Mouse (Mus musculus): ENCODE measurements around the gene Cbr2. TPM values are rescaled to one million over a fixed set of nuclear protein-coding genes. Genes with fewer than 3 reads are reported as not detected.
"Not testable (repeated sequence)": the region's sequence is repeated elsewhere in the genome, so short reads cannot be mapped to it uniquely, and the experiment has no call there.

Gene Cbr2
- polyA plus RNA-seq, 1 experiment = not detected

- Histone ChIP-seq H3K9ac (ENCODE audit: low read depth, poor library complexity, severe bottlenecking) (no peak overlapping the region), H3K27me3 (ENCODE audit: control insufficient read depth, insufficient read depth, low read length, poor library complexity, severe bottlenecking) (no peaks in the 10 kb centered on the region), H3K4me1 (ENCODE audit: control insufficient read depth, insufficient read depth, low read length) (peaks cover 4% of the 10 kb centered on the region), H3K9me3 (replicated peaks; ENCODE audit: control insufficient read depth, insufficient read depth, low read length, poor library complexity, severe bottlenecking) (peaks cover 3% of the 10 kb centered on the region; the same call in 1 of the 2 replicates), H3K36me3 (ENCODE audit: control insufficient read depth, insufficient read depth, low read length, poor library complexity, severe bottlenecking) (no peaks in the 10 kb centered on the region), H3K27ac (ENCODE audit: insufficient read depth, low read length) (no peak overlapping the region), H3K4me3 (ENCODE audit: low read depth, low read length) (no peak overlapping the region)
- no peak for TF ChIP-seq POLR2A (IDR thresholded peaks at IDR 0.05; ENCODE audit: insufficient read depth, low read length)
- TF ChIP-seq CTCF (IDR thresholded peaks at IDR 0.05; ENCODE audit: low read depth, low read length) = no peak
- no peak for TF ChIP-seq EP300 (IDR thresholded peaks at IDR 0.05; ENCODE audit: insufficient read depth, low read depth, low read length)
Observed at GRCm38 (mm10) chr11:120773463-120774190, 41.7 kb upstream of the Cbr2 start.

DNA sequence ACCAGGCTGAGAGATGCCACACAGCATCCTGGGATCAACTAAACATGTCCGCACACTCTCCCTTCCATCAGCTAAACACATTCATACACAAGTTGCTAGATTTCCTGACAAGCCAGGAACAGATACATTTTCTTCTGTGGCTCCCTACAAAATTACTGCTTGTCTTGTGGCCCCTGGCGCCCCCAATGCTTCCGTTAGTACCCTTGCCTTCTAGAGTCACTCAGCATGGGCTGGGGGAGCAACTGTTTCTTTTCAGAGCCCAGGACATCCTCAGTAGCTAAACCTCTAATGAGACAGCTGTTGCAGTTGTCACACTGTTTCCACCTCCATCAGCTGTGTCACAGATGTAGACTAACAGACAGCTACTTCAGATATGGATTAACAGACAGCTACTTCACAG is 40.8 kb upstream of the Cbr2 start:
- Histone ChIP-seq H3K27ac (ENCODE audit: insufficient read depth, low read length) (no peak overlapping the region), H3K9me3 (replicated peaks; ENCODE audit: control insufficient read depth, insufficient read depth, low read length, poor library complexity, severe bottlenecking) (peaks cover 3% of the 10 kb centered on the region; the same call in 1 of the 2 replicates), H3K9ac (ENCODE audit: low read depth, poor library complexity, severe bottlenecking) (no peak overlapping the region), H3K36me3 (ENCODE audit: control insufficient read depth, insufficient read depth, low read length, poor library complexity, severe bottlenecking) (no peaks in the 10 kb centered on the region), H3K4me1 (ENCODE audit: control insufficient read depth, insufficient read depth, low read length) (peaks cover 4% of the 10 kb centered on the region), H3K27me3 (ENCODE audit: control insufficient read depth, insufficient read depth, low read length, poor library complexity, severe bottlenecking) (no peaks in the 10 kb centered on the region), H3K4me3 (ENCODE audit: low read depth, low read length) (no peak overlapping the region)
- no peak for TF ChIP-seq POLR2A (IDR thresholded peaks at IDR 0.05; ENCODE audit: insufficient read depth, low read length)
- no peak for TF ChIP-seq EP300 (IDR thresholded peaks at IDR 0.05; ENCODE audit: insufficient read depth, low read depth, low read length)
- TF ChIP-seq CTCF (IDR thresholded peaks at IDR 0.05; ENCODE audit: low read depth, low read length) = no peak

- H3K9ac ChIP-seq (ENCODE audit: low read depth, poor library complexity, severe bottlenecking) = no peak overlapping the region
- no peak overlapping the region for H3K4me3 ChIP-seq (ENCODE audit: low read depth, low read length)
- H3K4me1 ChIP-seq (ENCODE audit: control insufficient read depth, insufficient read depth, low read length) = peaks cover 2% of the 10 kb centered on the region
- peaks cover 3% of the 10 kb centered on the region; the same call in 1 of the 2 replicates for H3K9me3 ChIP-seq (replicated peaks; ENCODE audit: control insufficient read depth, insufficient read depth, low read length, poor library complexity, severe bottlenecking)
- TF ChIP-seq EP300 (IDR thresholded peaks at IDR 0.05; ENCODE audit: insufficient read depth, low read depth, low read length) = no peak
- no peak for TF ChIP-seq POLR2A (IDR thresholded peaks at IDR 0.05; ENCODE audit: insufficient read depth, low read length)
- no peak for TF ChIP-seq CTCF (IDR thresholded peaks at IDR 0.05; ENCODE audit: low read depth, low read length)
- no peaks in the 10 kb centered on the region for H3K27me3 ChIP-seq (ENCODE audit: control insufficient read depth, insufficient read depth, low read length, poor library complexity, severe bottlenecking)
- H3K36me3 ChIP-seq (ENCODE audit: control insufficient read depth, insufficient read depth, low read length, poor library complexity, severe bottlenecking) = no peaks in the 10 kb centered on the region
- H3K27ac ChIP-seq (ENCODE audit: insufficient read depth, low read length) = no peak overlapping the region
Observed at GRCm38 (mm10) chr11:120768206-120768605, 36.3 kb upstream of the Cbr2 start.

DNA sequence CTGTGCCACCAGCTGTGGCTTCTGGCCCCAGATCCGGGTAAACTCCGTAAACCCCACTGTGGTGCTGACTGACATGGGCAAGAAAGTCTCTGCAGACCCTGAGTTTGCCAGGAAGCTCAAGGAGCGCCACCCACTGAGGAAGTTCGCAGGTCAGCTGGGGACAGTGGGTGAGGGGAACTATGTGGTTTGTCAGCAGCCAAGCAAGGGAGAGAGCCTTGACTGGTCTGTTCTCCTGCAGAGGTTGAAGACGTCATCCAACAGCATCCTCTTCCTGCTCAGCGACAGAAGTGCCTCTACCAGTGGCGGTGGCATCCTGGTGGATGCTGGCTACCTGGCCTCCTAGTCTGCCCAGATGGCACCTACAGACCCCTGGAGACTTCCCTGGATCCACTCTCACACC is 35.1 kb upstream of the Cbr2 start:
- H3K36me3 ChIP-seq (ENCODE audit: control insufficient read depth, insufficient read depth, low read length, poor library complexity, severe bottlenecking); H3K27me3 ChIP-seq (ENCODE audit: control insufficient read depth, insufficient read depth, low read length, poor library complexity, severe bottlenecking); H3K9me3 ChIP-seq (replicated peaks; ENCODE audit: control insufficient read depth, insufficient read depth, low read length, poor library complexity, severe bottlenecking); H3K4me1 ChIP-seq (ENCODE audit: control insufficient read depth, insufficient read depth, low read length); H3K4me3 ChIP-seq (ENCODE audit: low read depth, low read length); H3K9ac ChIP-seq (ENCODE audit: low read depth, poor library complexity, severe bottlenecking); H3K27ac ChIP-seq (ENCODE audit: insufficient read depth, low read length): not testable (repeated sequence)

GRCm38 (mm10) chr11:120763121-120763999 is 31.4 kb upstream of the Cbr2 start:
- peak overlapping the region; percentile 39 for H3K4me3 ChIP-seq (ENCODE audit: low read depth, low read length)
- not testable (repeated sequence) for H3K27me3 ChIP-seq (ENCODE audit: control insufficient read depth, insufficient read depth, low read length, poor library complexity, severe bottlenecking); H3K9ac ChIP-seq (ENCODE audit: low read depth, poor library complexity, severe bottlenecking); H3K4me1 ChIP-seq (ENCODE audit: control insufficient read depth, insufficient read depth, low read length); H3K36me3 ChIP-seq (ENCODE audit: control insufficient read depth, insufficient read depth, low read length, poor library complexity, severe bottlenecking); H3K9me3 ChIP-seq (replicated peaks; ENCODE audit: control insufficient read depth, insufficient read depth, low read length, poor library complexity, severe bottlenecking); H3K27ac ChIP-seq (ENCODE audit: insufficient read depth, low read length)

DNA sequence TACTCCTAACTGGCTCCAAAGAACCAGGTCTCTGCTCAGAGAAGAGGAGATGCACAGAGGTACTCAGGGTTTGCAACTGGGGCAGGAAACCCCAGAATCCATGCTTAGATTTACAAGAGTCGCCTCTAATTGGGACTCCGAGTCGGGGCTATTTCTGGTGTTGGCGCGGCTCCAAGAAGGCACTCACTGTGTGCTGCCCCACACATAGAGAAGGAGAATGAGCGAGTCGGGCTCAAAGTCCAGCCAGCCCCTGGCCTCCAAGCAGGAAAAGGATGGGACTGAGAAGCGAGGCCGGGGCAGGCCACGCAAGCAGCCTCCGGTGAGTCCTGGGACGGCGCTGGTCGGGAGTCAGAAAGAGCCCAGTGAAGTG is 30.7 kb upstream of the Cbr2 start, which contains the start of gene Hmga1b:
Gene Hmga1b (plus strand): TSS at position 123 of the 370 bp plus-strand sequence.
- H3K9ac ChIP-seq (ENCODE audit: low read depth, poor library complexity, severe bottlenecking); H3K27me3 ChIP-seq (ENCODE audit: control insufficient read depth, insufficient read depth, low read length, poor library complexity, severe bottlenecking); H3K27ac ChIP-seq (ENCODE audit: insufficient read depth, low read length); H3K4me1 ChIP-seq (ENCODE audit: control insufficient read depth, insufficient read depth, low read length); H3K36me3 ChIP-seq (ENCODE audit: control insufficient read depth, insufficient read depth, low read length, poor library complexity, severe bottlenecking): not testable (repeated sequence)
- H3K4me3 ChIP-seq (ENCODE audit: low read depth, low read length) = peak within 1 kb of the TSS; percentile 39
- H3K9me3 ChIP-seq (replicated peaks; ENCODE audit: control insufficient read depth, insufficient read depth, low read length, poor library complexity, severe bottlenecking) = peaks cover 12% of the 10 kb centered on the region
